Mouse (Mus musculus): ENCODE measurements around the gene Heatr5b.

- TF ChIP-seq CTCF (IDR thresholded peaks at IDR 0.05; ENCODE audit: borderline replicate concordance, extremely low read depth, insufficient read depth, insufficient read length): no peak
- TF ChIP-seq POLR2A (IDR thresholded peaks at IDR 0.05; ENCODE audit: borderline replicate concordance, extremely low read depth, insufficient read depth, insufficient read length, poor library complexity, severe bottlenecking): no peak
Measured at GRCm38 (mm10) chr17:78724461-78725055, 110.6 kb downstream of the Heatr5b start.

Data from brain, embryonic 14.5 days (tissue).